Mouse (Mus musculus) MN1 (cell line): ENCODE results near the gene Swt1.
"Not testable (repeated sequence)": the region's sequence is repeated elsewhere in the genome, so short reads cannot be mapped to it uniquely, and the experiment has no call there.

Experiments used
- DNase-seq: peaks from one replicate; pipeline ENCODE4 v3.0.0-alpha.2; 2016; ENCODE audit warnings: low spot score

Swt1 gene

GRCm38 (mm10) chr1:151428263-151429221 is at the start of gene Swt1, which contains the start of gene Trmt1l:
Gene Swt1 (minus strand): TSS chr1:151428455.
Gene Trmt1l (plus strand): TSS chr1:151428542.
- DNase-seq, result peak; percentile 99

- DNase-seq, result not testable (repeated sequence)
These were observed 44.1 kb upstream of the Swt1 start for GRCm38 (mm10) chr1:151472386-151472785.

- DNase-seq, result no peak
These were observed 43.2 kb upstream of the Swt1 start for GRCm38 (mm10) chr1:151471429-151471828.

- no peak for DNase-seq
These were observed 38.3 kb upstream of the Swt1 start for GRCm38 (mm10) chr1:151466571-151466970.

GRCm38 (mm10) chr1:151464914-151465313 is 36.7 kb upstream of the Swt1 start:
- no peak for DNase-seq

DNA sequence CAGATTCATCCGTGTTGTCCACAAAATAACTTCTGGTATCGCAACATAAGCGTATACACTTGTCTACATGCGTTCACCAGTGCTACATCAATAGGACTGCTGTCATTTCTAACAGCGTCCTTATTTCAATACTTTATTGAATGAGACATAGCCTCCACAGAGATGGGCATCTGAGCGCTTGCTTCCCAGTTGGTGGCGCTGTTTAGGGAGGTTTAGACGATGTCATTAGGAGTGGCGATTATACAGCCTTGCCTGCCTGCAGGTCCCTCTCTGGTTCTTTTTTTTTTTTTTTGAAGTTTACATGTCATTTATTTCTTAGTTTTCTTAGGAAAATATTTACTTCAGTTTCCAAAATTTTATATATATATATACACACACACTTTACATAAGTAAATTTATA is 33.0 kb upstream of the Swt1 start:
- DNase-seq, result no peak

DNA sequence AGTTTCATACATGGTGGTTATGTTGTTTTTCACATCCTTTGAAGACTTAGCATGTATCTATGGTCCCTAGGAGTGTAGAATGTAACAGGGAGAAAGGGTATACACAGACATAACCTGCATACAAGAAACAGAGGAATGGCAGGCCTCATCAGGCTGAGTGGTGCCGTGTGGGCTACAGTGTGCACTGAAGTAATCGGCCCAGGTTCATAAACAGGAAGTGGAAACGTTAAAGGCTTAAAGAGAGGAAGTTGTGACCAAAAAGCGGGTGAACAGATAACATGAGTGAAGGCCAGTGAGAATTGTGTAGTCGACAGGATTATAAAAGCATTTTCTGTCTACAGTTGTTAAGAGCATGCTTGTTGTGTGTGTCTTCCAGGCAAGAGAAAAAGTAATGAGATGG is 28.8 kb upstream of the Swt1 start:
- DNase-seq, result no peak

GRCm38 (mm10) chr1:151451946-151452345 is 23.7 kb upstream of the Swt1 start:
- DNase-seq, result no peak

GRCm38 (mm10) chr1:151450851-151451250 is 22.6 kb upstream of the Swt1 start:
- DNase-seq, result no peak

DNA sequence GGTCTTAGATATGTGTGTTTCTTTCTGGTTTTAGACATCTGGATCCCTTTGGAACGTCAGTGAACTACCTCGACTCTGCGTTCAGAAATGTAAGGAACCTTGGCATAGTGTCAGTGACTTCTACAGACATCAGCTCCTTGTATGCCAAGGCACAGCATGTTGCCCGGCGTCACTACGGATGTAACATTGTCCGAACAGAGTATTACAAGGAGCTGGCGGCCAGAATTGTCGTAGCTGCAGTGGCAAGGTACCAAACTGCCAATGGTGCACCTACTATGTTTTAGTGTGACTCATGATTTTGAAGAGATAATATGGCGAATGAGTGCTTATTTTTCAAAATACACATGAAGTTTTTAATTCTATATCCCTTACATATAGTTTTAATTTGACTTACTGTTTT is 21.6 kb upstream of the Swt1 start:
- no peak for DNase-seq

DNA sequence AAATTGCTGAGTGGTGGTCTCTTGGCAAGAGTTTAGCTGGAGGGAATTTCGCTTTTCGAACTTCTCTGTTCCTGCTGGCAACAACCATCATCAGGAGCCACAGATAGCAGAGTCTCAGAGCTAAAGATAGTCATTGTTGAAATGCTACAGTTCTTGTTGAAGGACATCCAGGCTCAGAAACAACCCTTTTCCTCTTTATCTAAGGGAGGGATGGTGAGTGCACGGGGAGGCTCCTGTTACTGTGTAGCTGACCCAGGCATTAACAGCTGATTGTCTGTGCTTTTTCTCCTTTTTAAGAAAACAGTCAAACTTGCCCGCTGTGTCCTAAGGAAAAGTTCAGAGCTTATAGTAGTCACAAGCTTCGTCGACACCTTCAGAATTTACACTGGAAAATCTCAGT is 7.2 kb upstream of the Swt1 start:
- DNase-seq, result no peak

DNA sequence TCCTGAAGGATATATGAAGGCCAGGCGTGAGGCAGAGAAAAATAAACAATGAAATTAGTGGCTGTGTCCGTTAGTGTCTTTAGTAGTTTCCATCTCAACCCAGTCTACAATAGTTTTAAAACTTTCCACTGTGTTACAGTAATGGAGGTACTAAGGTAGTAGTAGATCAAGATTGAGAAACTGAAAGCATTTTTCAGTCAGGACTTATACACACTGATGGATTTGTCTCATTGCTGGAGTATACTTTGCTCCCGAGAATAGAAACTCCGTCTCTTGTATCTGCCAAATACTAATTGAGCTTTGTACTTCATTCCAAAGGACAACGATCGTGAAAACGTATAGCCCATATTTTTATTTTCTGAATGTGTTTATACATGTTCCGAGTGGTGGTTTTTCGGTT is 1.1 kb upstream of the Swt1 start:
- DNase-seq, result no peak

DNA sequence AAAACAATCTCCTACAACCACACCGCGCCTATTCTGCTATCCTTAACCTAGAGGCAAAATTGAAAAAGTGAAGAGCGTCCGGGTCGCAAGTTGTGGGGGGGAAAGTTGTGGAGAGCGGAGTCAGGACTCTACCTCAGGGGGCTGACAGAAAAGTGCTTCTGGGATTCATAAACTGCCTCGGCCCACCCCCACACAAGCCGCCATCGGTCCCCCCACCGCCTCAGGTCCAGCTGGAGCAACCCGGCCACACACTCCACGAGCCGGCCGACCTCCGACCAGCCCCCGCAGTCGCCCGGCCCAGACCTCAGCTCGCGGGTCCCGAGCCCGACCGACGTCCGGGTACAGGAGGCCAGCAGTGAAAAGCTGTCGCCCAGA is 380 bp downstream of the Swt1 start:
- DNase-seq, result no peak

GRCm38 (mm10) chr1:151426947-151427600 is 1.2 kb downstream of the Swt1 start:
- peak; percentile 33 for DNase-seq

- no peak for DNase-seq
These were observed 6.1 kb downstream of the Swt1 start for GRCm38 (mm10) chr1:151422178-151422577.

DNA sequence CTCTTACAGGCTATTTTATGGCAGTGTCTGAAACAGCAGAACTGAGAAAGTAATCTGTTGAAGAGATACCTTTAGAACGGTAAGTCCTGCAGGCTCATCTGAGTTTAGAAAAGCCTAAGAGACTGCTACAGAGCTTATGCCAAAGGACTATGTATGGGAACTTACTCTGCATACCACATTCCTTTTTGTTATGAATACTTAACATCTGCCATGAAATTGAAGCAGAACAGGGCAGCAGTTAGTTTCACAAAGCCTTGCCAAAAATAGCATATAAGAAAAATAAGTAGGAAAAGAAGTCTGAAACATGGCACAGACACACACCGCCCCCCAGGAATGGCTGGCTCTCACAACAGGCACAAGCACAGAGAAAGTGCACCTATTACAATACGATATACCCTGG is 18.4 kb downstream of the Swt1 start:
- DNase-seq, result no peak

DNA sequence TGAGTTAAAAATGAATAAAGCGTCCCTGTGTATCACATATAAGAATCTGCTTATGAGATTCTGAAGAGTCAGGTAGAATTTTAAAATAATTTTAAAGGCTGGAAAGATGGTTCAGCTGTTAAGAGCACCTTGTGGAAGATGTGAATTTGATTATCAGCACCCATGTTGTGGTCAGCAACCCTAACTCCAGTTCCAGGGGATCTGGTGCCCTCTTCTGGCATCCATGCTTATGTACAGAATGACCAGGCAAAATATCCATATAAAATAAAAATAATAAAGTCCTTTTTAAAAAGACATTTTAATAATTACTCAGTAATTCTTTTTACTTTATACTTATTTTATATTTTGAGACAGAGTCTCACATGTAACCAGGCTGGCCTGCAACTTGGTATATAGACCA is 38.2 kb downstream of the Swt1 start:
- peak; percentile 14 for DNase-seq

DNA sequence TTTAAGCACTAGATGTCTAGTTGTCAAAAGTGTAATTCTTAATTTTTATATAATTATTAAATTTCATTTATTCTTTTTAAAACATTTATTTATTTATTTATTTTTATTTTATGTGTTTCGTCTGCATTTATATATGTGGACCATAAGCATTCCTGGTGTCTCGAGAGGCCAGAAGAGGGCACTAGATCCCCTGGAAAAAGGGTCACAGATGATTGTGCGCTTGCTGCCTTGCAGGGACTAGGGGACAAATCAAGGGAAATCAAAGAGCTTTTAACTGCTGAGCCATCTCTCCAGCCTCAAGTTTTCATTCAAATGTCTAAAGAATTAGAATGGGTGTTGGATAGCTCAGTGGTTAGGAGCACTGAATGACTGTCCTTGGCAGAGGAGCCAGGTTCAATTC is 50.9 kb downstream of the Swt1 start:
- no peak for DNase-seq

DNA sequence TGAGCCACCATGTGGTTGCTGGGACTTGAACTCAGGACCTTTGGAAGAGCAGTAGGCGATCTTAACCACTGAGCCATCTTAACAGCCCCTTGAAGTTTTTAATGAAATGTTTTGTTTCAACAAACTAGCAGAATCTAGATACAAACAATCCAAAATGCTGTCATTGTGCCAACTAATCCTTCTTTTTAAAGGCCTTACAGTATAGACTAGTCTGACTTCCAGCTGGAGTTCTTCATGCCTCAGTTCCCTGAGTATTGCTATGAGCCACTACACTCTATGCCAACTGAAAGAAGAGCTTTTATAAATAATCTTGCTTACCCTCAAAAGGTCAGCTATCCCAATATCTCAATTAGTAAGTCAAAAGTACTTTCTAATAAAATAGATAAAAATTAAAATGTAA is 55.4 kb downstream of the Swt1 start:
- DNase-seq, result no peak

- DNase-seq, result no peak
These were observed 56.7 kb downstream of the Swt1 start for GRCm38 (mm10) chr1:151371543-151371942.

DNA sequence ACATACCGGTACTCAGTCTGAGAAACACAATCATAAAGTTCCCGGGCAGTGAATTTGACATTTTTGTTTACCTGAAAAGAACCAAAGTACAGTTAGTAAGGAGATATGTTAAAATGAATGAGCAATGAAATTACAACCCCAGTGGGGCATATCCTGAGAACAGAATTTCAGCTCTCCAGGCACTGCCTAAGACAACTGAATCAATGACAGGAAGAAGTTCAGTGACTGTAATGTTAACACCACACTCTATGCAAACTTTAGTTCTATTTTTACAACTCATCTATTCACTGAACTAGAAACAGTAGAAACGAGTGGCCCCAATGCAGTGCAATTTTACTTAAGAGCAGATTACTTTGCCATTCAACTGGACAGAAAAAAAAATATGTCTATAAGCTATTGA is 57.7 kb downstream of the Swt1 start:
- no peak for DNase-seq

DNA sequence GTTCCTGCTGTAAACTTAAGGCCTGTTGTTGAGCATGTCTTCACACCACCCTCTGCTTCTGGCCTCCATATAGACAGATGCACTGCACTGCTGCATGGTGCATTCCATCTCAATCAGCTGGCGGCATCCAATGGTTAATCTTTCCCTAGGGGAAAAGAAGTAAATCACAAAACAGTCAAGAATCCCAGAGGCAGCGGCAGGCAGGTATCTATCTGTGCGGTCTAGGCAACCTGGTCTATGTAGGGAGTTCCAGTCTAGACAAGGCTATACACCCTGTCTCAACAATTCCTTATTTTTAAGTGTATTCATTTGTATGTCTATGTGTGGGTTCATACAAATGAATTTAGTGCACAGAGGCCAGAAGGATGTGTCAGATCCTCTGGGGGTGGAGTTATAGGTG is 59.8 kb downstream of the Swt1 start:
- DNase-seq, result no peak

GRCm38 (mm10) chr1:151367721-151368324 is 60.4 kb downstream of the Swt1 start:
- no peak for DNase-seq
